In the genomic region with DNA sequence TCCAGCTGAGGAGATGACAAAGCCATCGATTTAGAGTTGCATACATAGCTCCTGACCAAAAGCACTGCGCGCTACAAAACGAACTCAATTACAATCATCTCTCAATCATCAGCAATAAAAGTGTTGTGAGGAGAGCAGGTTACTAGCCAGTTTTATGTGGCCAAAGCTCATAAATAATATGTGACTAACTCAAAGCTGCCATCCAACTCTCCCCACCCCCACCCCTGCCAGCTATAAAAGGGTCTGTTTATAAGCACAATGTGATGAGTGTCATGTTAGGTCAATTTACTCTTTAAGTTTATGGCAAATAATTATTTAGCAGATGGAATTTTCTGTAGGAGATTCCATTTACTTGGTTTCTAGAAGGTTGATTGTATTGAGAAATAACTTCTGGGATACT, we compare ENCODE assay signal across 20 mouse cellular contexts.
A peak's percentile ranks its signal among the peaks of the same experiment; 100 is the strongest.
DNase-seq lines count a peak whose midpoint lies in the region; ATAC-seq lines count a peak whose summit lies in the region.
"Had no signal": no experiment of that assay in that cellular context is flagged by ENCODE, and none has a peak within 500 bp of the region (broad histone marks: within the 10 kb centered on the region; RNA-seq: fewer than 3 reads in every experiment).

No protein-coding gene starts in this region.

- no peak for ATAC-seq in frontal cortex, adult (ENCODE audit: low TSS enrichment)
- no peak for ATAC-seq in CD4-positive, CD25-positive, alpha-beta regulatory T cell, adult 4 months
- ATAC-seq: activated CD4-positive, CD25-positive, alpha-beta regulatory T cell, adult 4 months; forebrain, embryonic 13.5 days; forebrain, embryonic 15.5 days; forebrain, postnatal 0 days; Patski had no signal

- H3K27me3 ChIP-seq in limb, embryonic 10.5 days (ENCODE audit: low read depth, poor library complexity, severe bottlenecking), result no peaks in the 10 kb centered on the region
- H3K27me3 ChIP-seq: CH12.LX; embryonic facial prominence, embryonic 12.5 days; forebrain, embryonic 13.5 days; forebrain, embryonic 15.5 days; Patski had no signal

- no peaks in the 10 kb centered on the region for H3K36me3 ChIP-seq in limb, embryonic 10.5 days
- H3K36me3 ChIP-seq: embryonic facial prominence, embryonic 10.5 days; embryonic facial prominence, embryonic 12.5 days; forebrain, embryonic 15.5 days; G1E had no signal

- no peak overlapping the region for H3K4me3 ChIP-seq in limb, embryonic 10.5 days
- H3K4me3 ChIP-seq: embryonic facial prominence, embryonic 10.5 days; embryonic facial prominence, embryonic 12.5 days; forebrain, embryonic 13.5 days; forebrain, embryonic 15.5 days had no signal

- peak overlapping the region; percentile 71; the same call in 1 of the 2 replicates for H3K27ac ChIP-seq in limb, embryonic 10.5 days
- H3K27ac ChIP-seq: embryonic facial prominence, embryonic 10.5 days; embryonic facial prominence, embryonic 12.5 days; forebrain, embryonic 13.5 days; forebrain, embryonic 15.5 days had no signal

- H3K4me1 ChIP-seq in limb, embryonic 10.5 days, result peaks cover 18% of the 10 kb centered on the region
- H3K4me1 ChIP-seq: embryonic facial prominence, embryonic 12.5 days; forebrain, embryonic 13.5 days; forebrain, embryonic 15.5 days had no signal

- H3K9me3 ChIP-seq in limb, embryonic 10.5 days (replicated peaks), result no peaks in the 10 kb centered on the region
- H3K9me3 ChIP-seq: embryonic facial prominence, embryonic 10.5 days; embryonic facial prominence, embryonic 12.5 days; forebrain, embryonic 13.5 days; forebrain, embryonic 15.5 days had no signal

- peak; percentile 39 for DNase-seq in NIH3T3 (ENCODE audit: low read depth)
- DNase-seq in forelimb bud, embryonic 11.5 days (ENCODE audit: low read depth, low spot score), result peak; percentile 66
- peak; percentile 40 for DNase-seq in limb, embryonic 10.5 days (ENCODE audit: low spot score)
- no peak for DNase-seq in urinary bladder, postnatal 4 days (ENCODE audit: low spot score in 2 of 2)
- DNase-seq: cerebellum, adult 11-12 months; cerebellum, adult 2 months; cerebellum, adult 9-10 months; cerebellum, postnatal 10 days; cerebellum, postnatal 25 days; forebrain, postnatal 0 days had no signal

- WGBS in limb, embryonic 10.5 days, result 61% methylated on average over 4 of the region's 4 CpGs

Comparison
In these comparisons a context has a peak if more than half of its experiments do, and no peak if none do; other contexts are left out.
1. DNase-seq: peak in NIH3T3 (single experiment), forelimb bud, embryonic 11.5 days (single experiment) and limb, embryonic 10.5 days (single experiment); none in urinary bladder, postnatal 4 days (0 of 2).